Mouse (Mus musculus) kidney, adult 18-20 months (tissue): ENCODE data around the gene Stt3b.

Source experiments
- DNase-seq: peaks from one replicate; pipeline ENCODE4 v3.0.0; 2021

Stt3b gene

DNA sequence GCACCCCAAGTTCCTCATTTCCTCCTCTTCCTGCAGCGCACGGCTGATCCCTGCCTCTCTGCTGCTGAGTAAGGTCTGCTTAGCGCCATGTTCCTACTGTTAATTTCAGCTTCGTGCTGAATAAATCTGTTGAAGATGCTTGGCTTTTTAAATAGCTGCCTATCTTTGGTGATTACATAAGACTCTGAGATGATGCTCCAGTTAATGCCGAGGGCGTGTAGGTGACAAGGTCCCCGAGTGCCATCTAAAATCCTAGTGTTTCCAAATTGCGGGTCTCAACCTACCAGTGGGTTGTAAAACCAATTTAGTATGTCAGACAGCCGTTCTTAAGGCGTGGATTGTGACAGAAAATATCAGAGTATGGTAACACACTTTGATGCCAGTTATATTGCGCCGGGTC, 99.7 kb downstream of the Stt3b start:
- no peak for DNase-seq

DNA sequence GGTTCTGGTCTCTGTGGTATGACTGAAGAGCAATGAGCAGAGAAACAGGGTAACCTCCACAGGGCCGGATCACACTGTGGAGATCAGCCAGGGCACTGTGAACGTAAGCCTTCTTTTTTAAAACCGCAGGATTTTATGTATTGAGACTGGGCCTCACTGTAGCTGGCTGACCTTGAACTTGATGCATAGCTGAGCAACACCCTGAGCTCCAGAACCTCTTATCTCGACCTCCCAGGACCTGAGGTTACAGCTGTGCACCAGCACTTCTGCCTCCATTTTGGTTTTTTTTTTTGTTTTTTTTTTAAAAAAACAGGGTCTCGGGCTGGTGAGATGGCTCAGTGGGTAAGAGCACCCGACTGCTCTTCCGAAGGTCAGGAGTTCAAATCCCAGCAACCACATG, 100.5 kb downstream of the Stt3b start:
- DNase-seq, result no peak

DNA sequence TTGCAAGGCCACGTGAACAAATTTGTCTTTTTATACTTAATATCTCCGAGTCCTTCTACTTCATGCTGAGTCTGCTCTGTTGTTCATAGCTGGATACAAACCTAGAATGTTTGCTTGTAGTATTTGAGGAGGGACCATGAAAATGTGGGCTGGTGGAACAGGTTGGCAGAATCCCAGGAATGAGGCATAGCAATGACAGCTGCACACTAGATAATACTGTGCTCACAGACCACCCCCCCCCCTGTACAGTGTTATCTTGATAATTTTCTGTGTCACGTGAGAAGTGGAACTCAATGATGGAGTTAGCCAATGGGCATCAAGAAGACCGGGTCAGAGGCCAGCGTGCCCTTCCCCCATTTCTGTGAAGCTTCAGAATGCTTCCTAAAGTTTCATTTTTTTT, 104.0 kb downstream of the Stt3b start:
- no peak for DNase-seq

DNA sequence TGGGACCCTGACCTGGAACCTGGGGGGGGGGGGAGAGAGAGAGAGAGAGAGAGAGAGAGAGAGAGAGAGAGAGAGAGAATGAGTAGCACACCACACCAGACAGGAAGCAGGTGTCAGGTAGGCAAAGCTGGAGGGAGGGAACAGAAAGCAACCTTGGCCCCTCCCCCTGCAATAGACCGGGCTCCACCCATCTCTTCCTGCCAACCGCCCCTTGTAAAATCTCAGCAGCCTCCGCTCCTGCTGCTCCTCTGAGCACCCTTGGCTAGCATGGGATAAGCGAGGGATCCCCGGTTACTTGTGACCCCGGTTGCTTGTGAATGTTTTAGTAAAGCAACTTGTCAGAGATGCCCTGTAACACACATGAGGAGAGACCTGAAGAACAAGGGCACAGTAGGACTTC, 104.7 kb downstream of the Stt3b start:
- DNase-seq, result no peak

DNA sequence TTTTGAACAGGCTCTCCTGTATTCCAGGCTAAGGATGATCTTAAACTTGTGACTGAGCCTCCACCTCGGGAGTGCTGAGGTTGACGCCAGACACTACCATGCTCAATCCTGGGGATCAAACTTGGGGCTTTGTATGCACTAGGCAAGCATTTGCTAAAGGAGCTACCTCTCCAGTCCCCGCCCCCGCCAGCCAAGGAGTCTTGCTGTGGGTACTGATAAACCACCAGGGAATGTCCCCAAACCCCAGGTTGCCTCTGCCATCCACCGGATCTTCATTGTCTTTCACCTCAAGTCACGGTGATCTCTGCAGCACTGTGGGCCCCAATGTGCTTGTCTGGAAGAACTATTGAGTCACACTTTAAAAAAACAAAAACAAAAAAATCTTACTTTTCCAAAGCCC, 107.1 kb downstream of the Stt3b start:
- DNase-seq, result no peak

DNA sequence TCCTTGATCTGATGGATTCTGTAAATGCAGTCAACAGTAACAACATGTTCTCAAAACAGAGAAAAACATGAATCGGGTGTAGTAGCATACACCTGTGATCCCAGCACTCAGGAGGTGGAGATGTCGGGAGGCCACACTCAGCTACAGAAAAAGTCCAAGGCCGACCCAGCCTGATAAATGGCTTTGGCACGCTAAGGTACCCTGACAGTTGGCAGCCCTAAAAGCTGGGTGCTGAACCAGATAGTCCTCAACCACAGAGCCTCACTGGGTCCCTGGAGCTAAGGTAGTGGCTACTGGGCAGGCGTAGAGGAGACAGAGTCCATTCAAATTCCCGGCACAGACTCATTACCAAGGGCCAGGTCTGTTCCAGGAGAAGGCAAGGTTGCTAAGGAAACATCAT, 109.0 kb downstream of the Stt3b start:
- no peak for DNase-seq

DNA sequence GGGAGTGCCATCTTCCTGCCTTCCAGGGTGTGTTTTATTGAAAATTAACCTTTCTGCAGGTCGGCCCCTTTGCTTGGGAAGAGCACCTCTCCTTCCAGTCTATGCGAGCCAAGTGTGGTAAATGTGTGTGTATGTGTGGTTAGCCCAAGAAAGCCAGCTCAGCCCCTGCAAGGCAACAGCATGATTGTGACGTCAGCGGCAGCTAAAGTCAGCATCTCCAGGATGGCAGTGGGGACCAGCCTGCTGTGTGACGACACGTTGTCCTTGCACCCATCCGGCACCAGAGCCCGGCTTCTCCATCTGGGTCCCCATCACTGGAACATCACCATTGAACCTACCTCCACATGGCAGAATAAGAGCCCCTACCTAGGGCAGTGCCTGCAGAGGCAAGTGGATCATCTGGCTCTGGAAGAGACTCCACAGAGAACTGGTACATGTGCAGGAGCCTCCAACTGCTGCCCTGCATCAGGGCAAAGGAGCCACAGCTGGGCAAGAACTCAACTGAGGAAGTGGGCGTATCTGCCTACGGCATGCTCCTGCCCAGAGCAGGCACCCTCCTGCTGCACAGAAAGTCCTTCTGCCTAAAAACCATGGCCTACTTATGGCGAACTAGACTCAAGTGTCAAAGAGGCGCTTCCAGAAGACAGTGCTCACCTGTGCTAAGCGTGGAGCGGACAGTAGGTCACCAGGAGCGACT, 109.9 kb downstream of the Stt3b start:
- DNase-seq, result no peak

DNA sequence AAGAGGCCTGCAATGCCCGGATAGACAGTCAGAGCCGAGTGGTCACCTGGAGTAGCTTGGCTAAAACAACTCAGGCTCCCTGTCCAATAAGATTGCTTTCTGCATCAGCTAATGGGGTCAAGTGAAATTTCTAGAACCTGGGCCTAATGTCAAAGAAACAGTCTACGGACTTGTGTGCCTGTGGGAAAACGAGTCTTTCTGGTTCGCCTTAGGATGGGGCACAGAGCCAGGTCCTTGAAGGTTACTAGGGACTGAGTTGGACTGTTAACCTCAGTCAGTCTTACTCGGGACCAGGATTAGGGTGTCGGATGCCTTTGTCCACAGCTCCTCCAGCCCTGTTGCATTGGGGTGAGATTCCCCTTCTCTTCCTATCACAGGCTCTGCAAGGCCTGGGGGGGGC, 113.1 kb downstream of the Stt3b start:
- peak; percentile 9 for DNase-seq

DNA sequence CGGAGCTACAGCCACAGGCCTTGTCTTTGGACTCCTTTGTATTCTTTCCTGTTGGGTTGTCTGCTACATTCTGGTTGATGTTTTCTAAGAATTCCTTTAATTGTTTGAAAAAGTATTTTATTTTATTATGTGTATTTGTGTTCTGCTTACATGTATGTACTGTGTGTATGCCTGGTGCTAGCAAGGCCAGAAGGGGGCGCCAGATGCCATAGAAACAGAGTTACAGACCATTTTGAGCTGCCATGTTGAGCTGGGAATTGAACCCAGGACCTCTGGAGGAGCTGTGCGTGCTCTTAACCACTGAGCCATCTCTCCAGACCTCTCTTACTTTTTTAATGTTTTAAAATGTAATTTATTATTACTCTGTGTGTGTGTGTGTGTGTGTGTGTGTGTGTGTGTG, 117.3 kb downstream of the Stt3b start:
- no peak for DNase-seq
